Mouse (Mus musculus) limb, embryonic 13.5 days (tissue): Measurements from ENCODE around the gene Hhip. TPM values are rescaled to one million over a fixed set of nuclear protein-coding genes. Genes with fewer than 3 reads are reported as not detected.
"Not testable (repeated sequence)": the region's sequence is repeated elsewhere in the genome, so short reads cannot be mapped to it uniquely, and the experiment has no call there.

Experiments used
- ATAC-seq: fragments of 200-750 bp; cut with Nextera tagmentation; 2 replicates; pipeline ENCODE4 v1.8.0; 2017; ENCODE audit warnings: low read depth, moderate number of reproducible peaks, moderate TSS enrichment; ENCODE audit not compliant: low FRiP score
- H3K27ac ChIP-seq: fragments of 300-500 bp; sonication (generic); 2 replicates; pipeline ENCODE4 v1.5.1; 2015; ENCODE audit warnings: inconsistent platforms, mild to moderate bottlenecking, moderate library complexity
- H3K27me3 ChIP-seq: fragments of 300-500 bp; sonication (generic); 2 replicates; pipeline ENCODE4 v1.6.1; 2015; ENCODE audit warnings: mild to moderate bottlenecking, inconsistent platforms
- H3K36me3 ChIP-seq: fragments of 300-500 bp; sonication (generic); 2 replicates; pipeline ENCODE4 v1.6.1; 2015; ENCODE audit warnings: inconsistent platforms, mild to moderate bottlenecking, moderate library complexity
- H3K4me1 ChIP-seq: fragments of 300-500 bp; sonication (generic); 2 replicates; pipeline ENCODE4 v1.6.1; 2015; ENCODE audit warnings: inconsistent platforms
- H3K4me2 ChIP-seq: fragments of 300-500 bp; sonication (generic); replicated peaks from 2 replicates; pipeline ENCODE4 v1.6.1; 2015; ENCODE audit warnings: inconsistent platforms, mild to moderate bottlenecking, moderate library complexity
- H3K4me3 ChIP-seq: fragments of 300-500 bp; sonication (generic); 2 replicates; pipeline ENCODE4 v1.5.1; 2015; ENCODE audit warnings: moderate library complexity, mild to moderate bottlenecking, inconsistent platforms
- H3K9ac ChIP-seq: fragments of 300-500 bp; sonication (generic); 2 replicates; pipeline ENCODE4 v1.6.1; 2015; ENCODE audit warnings: mild to moderate bottlenecking, inconsistent platforms
- H3K9me3 ChIP-seq: fragments of 300-500 bp; sonication (generic); 2 replicates; pipeline ENCODE4 v1.6.1; 2016; ENCODE audit warnings: inconsistent platforms
- WGBS: fragments of 180-500 bp; shearing (Covaris S2); methylation state at CpG from one replicate; pipeline ENCODE4 v1.1.7; 2015; 5-methylcytosine and 5-hydroxymethylcytosine counted together
- polyA plus RNA-seq: library from polyadenylated mRNA; unstranded; fragments of >200 nt; fragmentation: Nextera tagmentation; extraction: Ambion mirVana; gene quantifications from 2 replicates; pipeline ENCODE4 v1.2.1, GENCODE M21; 2015

The Hhip gene
- polyA plus RNA-seq, 1 experiment from 2014 or later: 14.0 TPM

GRCm38 (mm10) chr8:80037644-80038253 is 20.1 kb downstream of the Hhip start:
- Histone ChIP-seq H3K27me3 (no peaks in the 10 kb centered on the region), H3K4me3 (no peak overlapping the region), H3K4me2 (no peak overlapping the region), H3K36me3 (no peaks in the 10 kb centered on the region), H3K9me3 (no peaks in the 10 kb centered on the region), H3K4me1 (peaks cover 7% of the 10 kb centered on the region), H3K27ac (no peak overlapping the region), H3K9ac (no peak overlapping the region)
- no peak for ATAC-seq
- WGBS: 73% methylated on average over 4 of the region's 4 CpGs

GRCm38 (mm10) chr8:80032604-80033003 is 25.2 kb downstream of the Hhip start:
- no peak overlapping the region for H3K27ac ChIP-seq
- no peak overlapping the region for H3K4me2 ChIP-seq
- no peaks in the 10 kb centered on the region for H3K36me3 ChIP-seq
- no peak overlapping the region for H3K4me3 ChIP-seq
- peak; percentile 54; the same call in 1 of the 2 replicates for ATAC-seq
- 13% methylated on average over 3 of the region's 3 CpGs for WGBS
- H3K9me3 ChIP-seq: no peaks in the 10 kb centered on the region
- H3K4me1 ChIP-seq: peaks cover 29% of the 10 kb centered on the region
- no peaks in the 10 kb centered on the region; the same call in 1 of the 2 replicates for H3K27me3 ChIP-seq
- H3K9ac ChIP-seq: no peak overlapping the region

- H3K27me3 ChIP-seq: no peaks in the 10 kb centered on the region; the same call in 1 of the 2 replicates
- no peak overlapping the region for H3K4me2 ChIP-seq
- no peak for ATAC-seq
- WGBS: 37% methylated on average over 15 of the region's 15 CpGs
- no peak overlapping the region for H3K9ac ChIP-seq
- no peaks in the 10 kb centered on the region for H3K9me3 ChIP-seq
- H3K36me3 ChIP-seq: no peaks in the 10 kb centered on the region
- no peak overlapping the region for H3K27ac ChIP-seq
- no peak overlapping the region for H3K4me3 ChIP-seq
- H3K4me1 ChIP-seq: peaks cover 29% of the 10 kb centered on the region
Measured at GRCm38 (mm10) chr8:80031330-80032293, 26.2 kb downstream of the Hhip start.

GRCm38 (mm10) chr8:80029631-80030030 is 28.2 kb downstream of the Hhip start:
- Histone ChIP-seq H3K9ac (no peak overlapping the region), H3K36me3 (no peaks in the 10 kb centered on the region), H3K9me3 (no peaks in the 10 kb centered on the region), H3K4me2 (no peak overlapping the region), H3K4me3 (no peak overlapping the region), H3K27ac (no peak overlapping the region), H3K27me3 (no peaks in the 10 kb centered on the region; the same call in 1 of the 2 replicates), H3K4me1 (peaks cover 29% of the 10 kb centered on the region)
- no peak for ATAC-seq
- WGBS: 19% methylated on average over 6 of the region's 6 CpGs

- Histone ChIP-seq H3K36me3 (no peaks in the 10 kb centered on the region), H3K27me3 (no peaks in the 10 kb centered on the region), H3K4me2 (no peak overlapping the region), H3K9me3 (no peaks in the 10 kb centered on the region), H3K4me3 (no peak overlapping the region), H3K4me1 (no peaks in the 10 kb centered on the region), H3K9ac (no peak overlapping the region), H3K27ac (no peak overlapping the region)
- ATAC-seq: no peak
- WGBS: 82% methylated on average over 5 of the region's 5 CpGs
Measured at GRCm38 (mm10) chr8:80020469-80020868, 37.3 kb downstream of the Hhip start.

GRCm38 (mm10) chr8:80015818-80016217 is 42.0 kb downstream of the Hhip start:
- no peak for ATAC-seq

GRCm38 (mm10) chr8:80004421-80004820 is 53.4 kb downstream of the Hhip start:
- Histone ChIP-seq H3K27me3 (peaks cover 5% of the 10 kb centered on the region), H3K9me3 (no peaks in the 10 kb centered on the region), H3K9ac (no peak overlapping the region), H3K36me3 (no peaks in the 10 kb centered on the region), H3K4me1 (no peaks in the 10 kb centered on the region), H3K4me3 (no peak overlapping the region), H3K4me2 (no peak overlapping the region), H3K27ac (no peak overlapping the region)
- ATAC-seq: no peak
- WGBS: 84% methylated on average over 5 of the region's 5 CpGs

More at GRCm38 (mm10) chr8:80015818-80016217, 42.0 kb downstream of the Hhip start:
- Histone ChIP-seq H3K36me3 (no peaks in the 10 kb centered on the region), H3K4me2 (no peak overlapping the region), H3K4me3 (no peak overlapping the region), H3K4me1 (no peaks in the 10 kb centered on the region), H3K27ac (no peak overlapping the region), H3K9ac (no peak overlapping the region), H3K9me3 (no peaks in the 10 kb centered on the region), H3K27me3 (no peaks in the 10 kb centered on the region)
- 84% methylated on average over 2 of the region's 2 CpGs for WGBS

- H3K9me3 ChIP-seq: no peaks in the 10 kb centered on the region
- H3K4me2 ChIP-seq: no peak overlapping the region
- ATAC-seq: no peak
- H3K36me3 ChIP-seq: no peaks in the 10 kb centered on the region
- H3K4me3 ChIP-seq: no peak overlapping the region
- H3K9ac ChIP-seq: no peak overlapping the region
- H3K27ac ChIP-seq: no peak overlapping the region
- peaks cover 11% of the 10 kb centered on the region for H3K27me3 ChIP-seq
- peaks cover 4% of the 10 kb centered on the region; the same call in 1 of the 2 replicates for H3K4me1 ChIP-seq
- WGBS: 87% methylated on average over 5 of the region's 5 CpGs
Measured at GRCm38 (mm10) chr8:80002313-80002712, 55.5 kb downstream of the Hhip start.

GRCm38 (mm10) chr8:79995075-79995474 is 62.7 kb downstream of the Hhip start:
- Histone ChIP-seq H3K9ac (no peak overlapping the region), H3K27ac (no peak overlapping the region), H3K9me3 (no peaks in the 10 kb centered on the region), H3K4me1 (peaks cover 24% of the 10 kb centered on the region), H3K4me3 (no peak overlapping the region), H3K4me2 (no peak overlapping the region), H3K27me3 (peaks cover 26% of the 10 kb centered on the region), H3K36me3 (peaks cover 4% of the 10 kb centered on the region; the same call in 1 of the 2 replicates)
- ATAC-seq: peak; percentile 91
- 25% methylated on average over 6 of the region's 6 CpGs for WGBS

- no peak for ATAC-seq
- H3K9me3 ChIP-seq: no peaks in the 10 kb centered on the region
- H3K27me3 ChIP-seq: peaks cover 21% of the 10 kb centered on the region
- no peak overlapping the region for H3K27ac ChIP-seq
- no peak overlapping the region for H3K4me2 ChIP-seq
- peaks cover 7% of the 10 kb centered on the region; the same call in 1 of the 2 replicates for H3K36me3 ChIP-seq
- WGBS: 94% methylated on average over 1 of the region's 1 CpGs
- no peak overlapping the region for H3K4me3 ChIP-seq
- peaks cover 22% of the 10 kb centered on the region for H3K4me1 ChIP-seq
- H3K9ac ChIP-seq: no peak overlapping the region
Measured at GRCm38 (mm10) chr8:79993507-79993906, 64.3 kb downstream of the Hhip start.

GRCm38 (mm10) chr8:79992121-79992848 is 65.5 kb downstream of the Hhip start:
- Histone ChIP-seq H3K36me3 (peaks cover 7% of the 10 kb centered on the region; the same call in 1 of the 2 replicates), H3K9me3 (no peaks in the 10 kb centered on the region), H3K4me2 (no peak overlapping the region), H3K27ac (no peak overlapping the region), H3K4me1 (peaks cover 20% of the 10 kb centered on the region), H3K27me3 (peaks cover 19% of the 10 kb centered on the region), H3K4me3 (no peak overlapping the region), H3K9ac (no peak overlapping the region)
- no peak for ATAC-seq
- 49% methylated on average over 9 of the region's 9 CpGs for WGBS

- not testable (repeated sequence) for ATAC-seq, H3K36me3 ChIP-seq, H3K4me3 ChIP-seq, H3K9ac ChIP-seq, H3K27ac ChIP-seq, H3K4me2 ChIP-seq, H3K9me3 ChIP-seq
- peaks cover 16% of the 10 kb centered on the region for H3K27me3 ChIP-seq
- 76% methylated on average over 1 of the region's 2 CpGs for WGBS
- H3K4me1 ChIP-seq: peaks cover 20% of the 10 kb centered on the region
Measured at GRCm38 (mm10) chr8:79991420-79991819, 66.4 kb downstream of the Hhip start.
